Mouse (Mus musculus): ENCODE measurements at regions not wholly inside any gene's neighbourhood (a gene's known extent, or its start where the extent isn't known, plus 50 kb on each side); places are given as distances from the start of the nearest gene placed in this dataset.

DNA sequence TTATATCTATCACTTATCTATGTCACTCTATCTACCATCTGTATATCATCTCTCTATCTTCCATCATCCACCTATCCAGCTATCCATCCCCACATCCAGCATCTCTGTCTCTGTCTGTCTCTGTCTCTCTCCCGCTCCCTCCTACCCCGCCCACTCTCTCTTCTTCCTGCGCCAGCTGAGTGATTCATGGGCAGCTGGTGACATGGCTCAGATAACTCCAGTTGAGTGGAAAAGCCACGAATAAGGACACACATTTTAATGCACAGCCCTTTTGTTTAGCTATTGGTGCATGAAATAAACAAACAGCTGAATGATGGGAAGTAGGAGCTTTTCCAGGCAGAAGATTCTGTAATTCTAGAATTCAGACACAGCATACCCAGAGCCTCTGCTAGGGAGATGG, 446.3 kb downstream of the Glrx3 start:
- TF ChIP-seq CTCF (IDR thresholded peaks at IDR 0.05; ENCODE audit: low read depth) (no peak), EP300 (IDR thresholded peaks at IDR 0.05; ENCODE audit: low read depth) (no peak)
